Mouse (Mus musculus) heart, postnatal 25 days (tissue): ENCODE measurements around the gene Il22ra1. TPM values are rescaled to one million over a fixed set of nuclear protein-coding genes. Genes with fewer than 3 reads are reported as not detected.

ENCODE experiments used
- DNase-seq: peaks from one replicate; pipeline ENCODE4 v3.0.0; 2022; ENCODE audit warnings: low spot score
- intact Hi-C: fragments of 180-260 bp; cut with DNase I; formaldehyde crosslinking; loops from one replicate; pipeline ENCODE4 v1.15.1; 2025
- total RNA-seq, 2 experiments: library from RNA; stranded (reverse); gene quantifications; 2 replicates each; pipeline ENCODE4 v1.2.3; 2021

Gene Il22ra1
- total RNA-seq, 2 experiments from 2014 or later = 0.13 to 0.28 TPM

DNA sequence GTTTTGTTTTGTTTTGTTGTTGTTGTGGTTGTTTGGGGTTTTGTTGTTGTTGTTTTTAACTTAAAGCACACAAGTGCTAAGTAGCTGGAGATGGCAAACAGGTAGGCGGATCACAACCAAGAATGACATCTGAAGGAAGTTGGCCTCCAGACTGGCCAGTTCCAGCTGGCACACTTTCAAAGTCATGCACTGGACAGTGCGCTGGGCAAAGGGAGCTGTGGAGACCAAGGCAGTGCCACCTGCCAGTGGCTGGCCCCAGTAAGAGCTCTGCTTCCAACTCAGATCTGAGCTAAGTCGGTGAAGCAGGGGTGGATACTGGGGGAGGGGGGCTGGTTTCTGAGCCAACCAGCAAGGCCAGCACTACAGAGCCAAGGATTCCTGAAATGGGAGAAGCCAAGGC lies 39.0 kb downstream of the Il22ra1 start:
- DNase-seq = no peak
- intact Hi-C loops = no loop called here

DNA sequence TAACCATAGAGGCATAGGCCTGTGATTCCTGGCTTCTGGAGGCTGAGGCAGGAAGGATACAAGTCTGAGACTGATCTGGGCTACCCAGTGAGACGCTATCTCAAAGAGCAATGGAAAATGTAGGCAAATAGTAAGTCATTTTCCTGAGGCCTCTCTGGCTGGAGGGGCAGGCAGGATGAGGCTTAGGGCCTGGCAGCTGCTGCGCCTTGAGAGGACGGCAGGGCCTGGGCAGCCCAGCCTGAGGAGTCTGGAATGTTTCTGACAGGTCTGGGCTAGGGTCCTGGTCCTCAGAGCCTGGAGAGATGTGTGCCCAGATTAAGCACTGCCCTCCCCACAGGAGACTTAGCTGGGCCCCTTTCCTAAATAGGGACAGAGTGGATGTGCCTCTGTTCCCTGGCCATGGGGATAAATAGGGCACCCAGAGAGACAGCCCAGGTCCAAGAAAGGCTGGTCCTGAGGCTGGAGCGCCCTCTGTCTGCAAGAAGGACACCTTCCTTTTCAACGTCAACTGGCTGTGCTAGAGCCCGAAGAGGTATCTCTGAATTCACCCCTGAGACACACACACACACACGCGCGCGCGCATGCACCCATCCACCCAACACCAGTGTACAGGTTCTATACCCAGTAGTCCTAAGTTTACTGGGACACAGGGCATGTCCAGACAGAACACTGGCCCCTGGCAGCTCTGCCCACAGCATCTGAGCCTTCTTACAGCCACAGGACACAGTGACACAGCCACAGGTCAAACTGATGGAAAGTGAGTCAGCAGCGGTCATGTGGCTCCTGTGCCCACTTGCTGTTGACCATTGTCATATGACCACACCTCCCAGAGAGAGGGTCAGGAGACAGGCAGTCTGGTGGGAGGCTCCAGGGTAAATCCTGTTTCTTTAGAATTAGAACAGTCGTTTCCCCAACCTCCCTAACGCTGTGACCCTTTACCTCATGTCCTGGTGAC lies 40.9 kb downstream of the Il22ra1 start:
- DNase-seq = no peak
- intact Hi-C loops = no loop called here

DNA sequence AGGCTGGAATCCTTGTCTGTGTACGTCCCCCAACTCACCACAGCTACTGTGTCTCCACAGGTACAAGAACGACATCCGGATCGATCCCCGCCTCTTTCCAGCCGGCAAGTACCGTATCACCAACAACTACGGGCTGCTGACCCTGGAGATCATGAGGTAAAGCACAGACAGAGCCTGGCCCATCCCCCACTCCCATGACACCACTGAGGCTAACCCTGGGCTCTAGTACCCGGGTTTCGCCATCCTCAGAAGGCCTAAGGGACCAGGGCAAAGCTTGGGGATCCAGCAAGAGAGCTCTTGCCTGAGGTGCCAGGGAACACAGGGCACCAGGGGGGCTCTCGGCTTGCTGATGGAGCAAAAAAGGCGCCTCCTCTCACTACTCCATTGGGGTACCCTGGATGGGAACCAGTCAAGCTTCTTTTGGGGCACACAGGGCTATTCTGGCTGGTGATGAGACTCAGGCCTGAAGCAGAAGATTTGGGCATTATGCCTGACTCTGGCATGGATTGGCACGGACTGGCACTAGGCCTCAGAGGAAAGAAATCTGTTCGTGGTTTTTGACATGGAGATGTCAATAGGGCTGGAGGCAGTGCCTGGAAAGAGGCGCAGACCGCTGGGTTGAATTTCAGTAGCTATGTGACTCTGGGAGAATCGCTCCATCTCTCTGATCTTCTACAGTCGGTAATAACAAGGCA lies 42.8 kb downstream of the Il22ra1 start:
- intact Hi-C loops = no loop called here
- no peak for DNase-seq

DNA sequence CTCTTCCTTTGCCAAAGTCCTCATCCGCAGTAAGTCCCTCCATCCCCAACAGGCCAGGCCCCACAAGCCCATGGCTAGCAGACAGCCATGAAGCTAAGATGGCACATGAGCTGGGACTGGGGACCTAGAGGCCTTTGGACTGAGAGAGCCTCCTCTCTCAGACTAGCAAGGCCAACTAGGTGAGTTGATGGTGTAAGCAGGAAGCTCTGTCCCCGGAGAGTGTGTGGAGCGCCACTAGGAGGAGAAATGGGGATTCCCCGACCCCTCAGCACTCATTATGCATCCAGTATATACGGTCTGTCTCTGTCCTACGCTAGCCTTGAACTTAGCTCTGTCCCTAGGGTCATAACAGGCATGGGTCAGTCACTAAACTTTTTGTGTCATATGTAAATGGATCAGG lies 43.6 kb downstream of the Il22ra1 start:
- intact Hi-C loops = no loop called here

DNA sequence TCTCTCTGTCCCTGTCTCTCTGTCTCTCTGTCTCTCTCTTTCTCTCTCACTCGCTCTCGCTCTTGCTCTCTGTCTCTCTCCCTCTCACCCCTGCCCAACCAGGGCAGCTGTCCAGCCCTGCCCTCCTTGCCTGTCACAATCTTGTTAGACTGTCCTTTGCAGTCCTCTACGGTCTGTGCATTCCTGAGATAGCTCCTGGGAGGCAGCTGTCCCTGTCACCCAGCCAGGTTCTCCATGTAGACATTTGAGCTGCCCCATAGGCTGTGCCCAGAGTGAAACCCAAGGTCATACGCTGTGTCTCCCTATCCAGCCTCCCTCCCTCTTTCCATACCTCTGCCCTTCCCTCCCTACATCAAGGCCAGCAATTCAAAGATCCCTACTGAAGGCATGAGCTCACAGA lies 44.7 kb downstream of the Il22ra1 start:
- DNase-seq = peak; percentile 27
- intact Hi-C loops = no loop called here

More for the DNA sequence above, 43.6 kb downstream of the Il22ra1 start:
- no peak for DNase-seq

DNA sequence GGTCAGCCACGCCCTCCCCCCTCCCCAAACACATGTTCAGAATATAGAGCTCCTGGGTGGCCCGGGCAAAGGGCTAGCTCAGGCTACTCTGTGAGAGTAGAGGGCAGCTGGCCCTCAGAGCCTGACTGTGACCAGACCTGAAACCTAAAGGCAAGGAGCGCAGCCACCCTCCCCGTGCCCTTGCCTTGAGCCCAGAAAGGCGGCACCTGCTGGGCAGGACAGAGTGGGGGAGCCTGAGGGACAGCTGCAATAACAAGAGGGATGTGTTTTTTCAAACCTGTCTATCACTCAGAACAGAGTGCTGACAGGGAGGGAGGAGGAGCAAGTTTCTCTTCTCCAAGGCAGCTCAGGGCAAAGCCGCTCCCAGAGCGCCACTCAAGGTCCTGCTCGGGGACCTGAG lies 46.5 kb downstream of the Il22ra1 start:
- intact Hi-C loops = no loop called here
- no peak for DNase-seq

DNA sequence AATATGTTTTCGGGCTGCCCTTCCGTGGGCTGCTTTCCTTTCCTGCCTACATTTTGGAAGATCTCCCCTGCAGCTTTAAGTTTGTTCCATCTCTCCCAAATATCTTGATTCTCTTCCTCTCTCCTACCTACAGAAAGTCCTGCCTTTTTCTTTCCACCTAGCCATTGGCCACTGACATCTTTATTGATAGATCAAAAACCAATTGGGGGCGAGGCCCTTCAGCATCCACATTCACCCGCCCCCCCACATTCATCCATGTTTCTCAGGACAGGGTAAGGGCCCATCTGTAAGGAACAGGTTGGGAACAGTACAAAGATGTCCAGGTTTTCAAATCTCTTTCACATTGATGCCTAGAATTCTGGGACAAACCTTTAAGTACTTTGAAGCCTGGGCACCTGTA lies 48.9 kb downstream of the Il22ra1 start:
- DNase-seq = no peak
- intact Hi-C loops = no loop called here

DNA sequence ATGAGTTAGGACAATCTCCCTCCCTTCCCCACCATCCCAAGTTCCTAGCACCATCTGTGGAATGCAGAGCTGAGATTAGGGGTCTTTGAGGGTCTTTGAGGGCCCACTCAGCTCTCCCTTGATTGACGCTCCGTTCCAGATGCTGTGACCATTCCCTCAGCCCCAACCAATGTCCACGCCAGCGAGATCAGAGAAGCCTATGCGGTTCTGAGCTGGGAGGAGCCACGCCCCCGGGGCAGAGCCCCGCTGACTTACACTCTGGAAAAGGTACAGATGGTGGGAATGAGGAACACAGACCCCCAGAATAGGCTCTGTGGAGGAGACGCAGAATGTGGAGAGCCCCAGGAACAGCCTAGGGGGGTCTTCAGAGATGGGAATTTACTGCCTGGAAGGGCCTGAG lies 51.7 kb downstream of the Il22ra1 start:
- no peak for DNase-seq
- intact Hi-C loops = no loop called here

DNA sequence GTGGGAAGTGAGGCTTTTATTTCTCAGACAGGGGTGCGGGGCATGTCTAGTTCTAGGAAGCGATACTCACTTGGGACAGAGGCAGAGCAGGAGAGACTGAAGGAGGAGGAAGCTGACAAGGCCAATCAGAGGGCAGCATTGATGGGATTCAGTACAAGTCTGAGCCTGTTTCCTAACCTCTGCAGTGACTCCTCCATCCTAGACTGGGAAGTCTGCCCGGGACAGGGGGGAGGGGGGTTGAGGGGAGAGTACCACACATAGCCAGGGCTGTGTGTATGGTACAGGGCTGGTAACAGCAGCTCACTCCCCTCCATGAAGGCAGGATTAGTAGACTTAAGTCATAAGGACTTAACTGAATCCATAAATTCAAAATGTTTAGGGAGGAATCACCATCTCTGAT lies 52.3 kb downstream of the Il22ra1 start:
- intact Hi-C loops = no loop called here
- no peak for DNase-seq

DNA sequence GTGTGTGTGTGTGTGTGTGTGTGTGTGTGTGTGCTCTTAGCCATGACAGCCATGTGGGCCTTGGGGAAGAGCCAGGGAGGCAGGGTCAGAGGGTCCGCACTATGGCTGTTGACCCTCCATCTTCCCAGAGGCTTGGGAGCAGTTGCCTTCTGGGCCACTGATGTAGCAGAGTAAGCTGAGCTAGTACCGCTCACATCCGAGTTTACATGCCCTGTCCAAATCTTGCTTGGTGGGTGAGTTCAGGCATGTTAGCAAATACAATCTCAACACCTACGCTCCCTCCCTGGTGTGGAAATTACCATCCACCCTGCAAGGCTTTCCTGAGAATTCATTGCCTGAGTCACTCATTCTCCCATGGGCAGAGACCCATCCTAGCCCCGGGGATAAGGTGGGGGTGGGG lies 53.3 kb downstream of the Il22ra1 start:
- intact Hi-C loops = no loop called here
- DNase-seq = no peak

DNA sequence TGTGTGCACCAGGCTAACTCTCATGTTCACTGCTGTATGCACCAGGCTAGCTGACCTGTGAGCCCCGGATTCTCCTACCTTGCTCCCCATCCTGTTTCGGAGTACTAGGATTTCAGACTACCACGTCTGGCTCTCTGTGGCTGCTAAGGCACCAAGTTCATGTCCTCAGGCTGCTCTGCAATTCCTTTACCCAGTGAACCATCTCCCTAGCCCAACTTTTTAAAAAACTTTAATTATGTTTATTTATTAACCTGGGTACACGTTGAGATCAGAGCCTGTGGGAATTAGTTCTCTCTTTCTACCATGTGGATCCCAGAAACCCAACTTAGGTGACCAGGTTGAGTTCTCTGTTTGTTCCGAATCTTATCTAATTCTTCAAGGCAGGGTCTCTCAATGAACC lies 58.6 kb downstream of the Il22ra1 start:
- intact Hi-C loops = no loop called here
- no peak for DNase-seq

DNA sequence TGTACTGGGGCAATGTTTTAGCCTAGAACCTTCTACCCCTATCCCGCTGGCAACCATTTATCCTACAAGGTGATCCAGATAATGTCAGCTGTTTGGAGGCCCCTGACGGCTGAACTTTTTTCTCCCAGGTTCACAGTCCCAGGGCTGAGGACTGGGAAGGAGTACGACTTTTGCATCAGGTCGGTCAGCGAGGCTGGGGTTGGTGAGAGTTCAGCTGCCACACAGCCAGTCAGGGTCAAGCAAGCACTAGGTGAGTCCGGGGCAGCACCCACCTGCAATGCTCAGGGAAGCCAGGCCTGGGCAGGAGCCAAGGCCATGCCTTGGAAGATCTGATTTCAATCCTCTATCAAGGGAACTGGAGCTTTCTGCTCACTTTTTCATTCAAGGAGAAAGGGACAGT lies 59.3 kb downstream of the Il22ra1 start:
- intact Hi-C loops = no loop called here
- DNase-seq = no peak

DNA sequence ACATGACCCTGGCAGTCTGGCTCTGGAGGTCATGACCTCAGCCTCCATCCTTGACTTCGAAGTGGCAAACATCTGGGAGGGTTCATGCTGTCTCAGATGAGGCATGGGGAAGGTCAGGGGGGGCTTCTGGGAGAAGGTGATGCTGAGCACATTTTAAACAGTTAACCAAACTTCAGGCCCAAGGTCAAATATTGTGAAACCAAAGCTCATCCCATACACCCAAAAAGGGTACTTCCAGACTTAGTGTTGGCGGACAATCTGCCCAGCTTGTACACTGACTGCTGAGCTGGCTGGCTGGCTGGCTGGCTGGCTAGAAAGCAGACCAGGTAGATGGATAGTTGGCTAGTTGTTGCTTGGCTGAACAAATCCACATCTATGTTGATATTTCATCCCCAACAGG lies 61.2 kb downstream of the Il22ra1 start:
- no peak for DNase-seq
- intact Hi-C loops = no loop called here

DNA sequence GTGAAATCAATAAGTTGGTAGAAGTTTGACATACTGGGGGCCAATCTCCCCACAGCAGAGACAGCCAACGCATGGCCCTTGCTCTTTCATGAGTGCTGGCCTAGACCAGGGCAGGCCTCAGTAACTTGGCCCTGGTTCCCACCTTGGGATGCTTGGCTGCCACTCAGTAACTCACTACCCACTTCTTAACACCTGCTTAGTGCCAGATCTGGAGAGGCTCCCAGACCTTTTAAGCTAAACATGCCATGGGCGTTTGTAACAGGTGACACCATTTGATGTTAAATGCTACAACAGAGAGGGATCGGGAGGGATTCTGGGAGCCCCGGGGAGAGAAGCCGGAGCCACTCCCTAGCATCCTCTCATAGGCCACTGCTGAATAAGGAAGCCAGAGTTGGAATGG lies 64.8 kb downstream of the Il22ra1 start:
- intact Hi-C loops = no loop called here
- DNase-seq = no peak

DNA sequence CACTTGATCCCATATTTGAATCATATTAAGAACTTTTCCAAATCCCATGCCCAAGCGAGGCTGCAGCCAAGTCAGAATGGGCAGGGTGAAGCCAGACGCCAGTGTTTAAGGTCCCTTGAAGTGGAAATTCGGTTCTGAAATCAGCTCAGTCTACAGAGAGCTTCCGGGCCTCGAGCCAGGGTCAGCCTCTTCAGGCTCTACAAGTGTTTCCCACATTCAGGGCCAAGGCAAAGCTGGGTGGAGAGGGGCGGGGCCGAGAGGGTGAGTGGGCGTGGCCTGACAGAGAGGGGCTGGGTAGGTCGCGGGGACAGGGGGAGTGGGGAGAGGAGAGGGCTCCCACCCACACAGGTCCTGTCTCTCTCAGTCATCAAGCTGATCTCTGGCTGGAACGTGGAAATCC lies 70.0 kb downstream of the Il22ra1 start:
- peak; percentile 17 for DNase-seq
- intact Hi-C loops = no loop called here

DNA sequence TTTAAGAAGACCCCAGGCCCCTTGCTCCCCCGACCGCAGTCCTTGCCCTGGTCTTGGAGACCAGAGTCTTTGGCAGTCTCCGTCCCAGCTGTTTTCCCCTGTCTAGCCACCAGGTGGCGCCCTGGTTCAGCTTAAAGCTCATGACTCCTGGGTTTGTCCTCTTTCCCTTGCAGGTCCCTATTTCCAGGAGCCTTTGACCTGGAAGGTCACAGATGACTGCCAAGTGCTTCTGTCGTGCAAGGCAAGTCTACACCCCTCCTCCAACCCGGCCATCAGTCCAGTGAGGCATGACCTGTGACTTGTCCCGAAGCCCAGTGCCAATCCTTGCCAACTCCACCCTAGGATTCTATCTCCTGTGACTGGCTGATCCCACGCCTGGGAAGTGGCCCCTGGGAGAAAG lies 73.6 kb downstream of the Il22ra1 start:
- DNase-seq = peak; percentile 76
- intact Hi-C loops = loop anchor here (1.0 to 5.0 kb wide), 3 partner anchors 36 to 131 kb away; no protein-coding TSS in a partner anchor

Other genes with a start within 250 kb of the Il22ra1 start
- gene Stpg1, start 233.4 kb upstream of the Il22ra1 start, total RNA-seq = not detected
- gene Nipal3, start 233.1 kb upstream of the Il22ra1 start, total RNA-seq = 10 to 100 TPM; 36.4 to 44.5 TPM
- gene Grhl3, start 154.5 kb upstream of the Il22ra1 start, total RNA-seq = under 1 TPM in 1 of 2 experiments, not detected in 1; 0.11 TPM
- gene Ifnlr1, start 41.9 kb upstream of the Il22ra1 start, total RNA-seq = 1 to 10 TPM; 2.8 TPM
- gene Myom3, start 31.5 kb downstream of the Il22ra1 start, total RNA-seq = under 1 TPM; 0.64 to 0.88 TPM
- gene Srsf10, start 127.6 kb downstream of the Il22ra1 start, total RNA-seq = 10 to 100 TPM; 41.7 to 47.7 TPM
- 10 to 100 TPM; 57.7 to 67.0 TPM for gene Pnrc2, start 145.7 kb downstream of the Il22ra1 start, total RNA-seq
- gene Cnr2, start 167.2 kb downstream of the Il22ra1 start, total RNA-seq = under 1 TPM; 0.34 to 0.36 TPM
- 10 to 100 TPM; 27.4 to 29.0 TPM for gene Fuca1, start 192.6 kb downstream of the Il22ra1 start, total RNA-seq
- gene Hmgcl, start 218.3 kb downstream of the Il22ra1 start, total RNA-seq = 10 to 100 TPM; 71.5 to 74.8 TPM
- 1 to 10 TPM; 1.8 to 2.5 TPM for gene Gale, start 235.6 kb downstream of the Il22ra1 start, total RNA-seq
- gene Lypla2, start 244.5 kb downstream of the Il22ra1 start, total RNA-seq = 10 to 100 TPM; 34.6 to 37.6 TPM